Mouse (Mus musculus) liver, embryonic 13.5 days (tissue): ENCODE measurements around the gene Celsr1. TPM values are rescaled to one million over a fixed set of nuclear protein-coding genes. Genes with fewer than 3 reads are reported as not detected.
A peak's percentile ranks its signal among the peaks of the same experiment; 100 is the strongest.
"Not testable (repeated sequence)": the region's sequence is repeated elsewhere in the genome, so short reads cannot be mapped to it uniquely, and the experiment has no call there.

Experiments
- ATAC-seq: fragments of 200-750 bp; cut with Nextera tagmentation; 2 replicates; pipeline ENCODE4 v1.8.0; 2017; ENCODE audit warnings: low read depth, mild to moderate bottlenecking, moderate number of reproducible peaks, moderate library complexity
- DNase-seq: peaks from one replicate; pipeline ENCODE4 v3.0.0; 2022
- H3K27ac ChIP-seq: fragments of 300-500 bp; sonication (generic); 2 replicates; pipeline ENCODE4 v1.5.1; 2015; ENCODE audit warnings: moderate library complexity, mild to moderate bottlenecking, inconsistent platforms
- H3K27me3 ChIP-seq: fragments of 300-500 bp; sonication (generic); 2 replicates; pipeline ENCODE4 v1.6.1; 2015; ENCODE audit warnings: mild to moderate bottlenecking, inconsistent platforms
- H3K36me3 ChIP-seq: fragments of 300-500 bp; sonication (generic); 2 replicates; pipeline ENCODE4 v1.6.1; 2015; ENCODE audit warnings: mild to moderate bottlenecking, inconsistent platforms
- H3K4me1 ChIP-seq: fragments of 300-500 bp; sonication (generic); replicated peaks from 2 replicates; pipeline ENCODE4 v1.6.1; 2015; ENCODE audit warnings: inconsistent platforms
- H3K4me2 ChIP-seq: fragments of 300-500 bp; sonication (generic); 2 replicates; pipeline ENCODE4 v1.6.1; 2015; ENCODE audit warnings: inconsistent platforms, mild to moderate bottlenecking, moderate library complexity
- H3K4me3 ChIP-seq: fragments of 300-500 bp; sonication (generic); replicated peaks from 2 replicates; pipeline ENCODE4 v1.5.1; 2015; ENCODE audit warnings: mild to moderate bottlenecking, inconsistent platforms
- H3K9ac ChIP-seq: fragments of 300-500 bp; sonication (generic); 2 replicates; pipeline ENCODE4 v1.6.1; 2015; ENCODE audit warnings: mild to moderate bottlenecking, inconsistent platforms
- H3K9me3 ChIP-seq: fragments of 300-500 bp; sonication (generic); replicated peaks from 2 replicates; pipeline ENCODE4 v1.6.1; 2016; ENCODE audit warnings: inconsistent platforms
- WGBS: fragments of 180-500 bp; shearing (Covaris S2); methylation state at CpG from one replicate; pipeline ENCODE4 v1.1.7; 2015; ENCODE audit not compliant: insufficient replicate concordance; 5-methylcytosine and 5-hydroxymethylcytosine counted together
- polyA plus RNA-seq: library from polyadenylated mRNA; unstranded; fragments of >200 nt; fragmentation: Nextera tagmentation; extraction: Ambion mirVana; gene quantifications from 2 replicates; pipeline ENCODE4 v1.2.1, GENCODE M21; 2015

The Celsr1 gene
- polyA plus RNA-seq, 1 experiment from 2014 or later: 0.20 TPM

DNA sequence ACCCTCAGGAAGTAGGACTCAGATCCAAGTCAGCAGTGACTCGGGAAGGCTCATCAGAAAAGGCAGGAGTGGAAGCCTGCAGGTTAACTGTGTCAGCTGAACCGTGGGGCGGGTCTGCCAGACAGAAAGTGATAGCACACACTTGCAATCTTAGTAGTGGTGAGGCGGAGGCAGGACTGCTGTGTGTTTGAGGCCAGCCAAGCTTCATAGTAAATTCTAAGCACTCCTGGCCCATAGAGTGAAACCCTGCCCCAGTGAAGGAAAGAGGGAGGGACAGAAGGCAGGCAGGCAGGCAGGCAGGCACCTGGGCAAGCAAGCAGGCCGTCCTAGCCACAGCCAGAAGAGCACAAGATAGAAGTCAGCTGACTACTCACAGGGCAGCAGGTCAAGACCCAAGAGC is 148.0 kb downstream of the Celsr1 start:
- peaks cover 6% of the 10 kb centered on the region for H3K4me1 ChIP-seq
- H3K4me2 ChIP-seq: no peak overlapping the region
- WGBS: 71% methylated on average over 5 of the region's 5 CpGs
- H3K9ac ChIP-seq: no peak overlapping the region
- peaks cover 62% of the 10 kb centered on the region for H3K36me3 ChIP-seq
- ATAC-seq (no peak), DNase-seq (no peak)
- H3K9me3 ChIP-seq: no peaks in the 10 kb centered on the region
- no peaks in the 10 kb centered on the region for H3K27me3 ChIP-seq
- H3K4me3 ChIP-seq: no peak overlapping the region
- no peak overlapping the region for H3K27ac ChIP-seq

DNA sequence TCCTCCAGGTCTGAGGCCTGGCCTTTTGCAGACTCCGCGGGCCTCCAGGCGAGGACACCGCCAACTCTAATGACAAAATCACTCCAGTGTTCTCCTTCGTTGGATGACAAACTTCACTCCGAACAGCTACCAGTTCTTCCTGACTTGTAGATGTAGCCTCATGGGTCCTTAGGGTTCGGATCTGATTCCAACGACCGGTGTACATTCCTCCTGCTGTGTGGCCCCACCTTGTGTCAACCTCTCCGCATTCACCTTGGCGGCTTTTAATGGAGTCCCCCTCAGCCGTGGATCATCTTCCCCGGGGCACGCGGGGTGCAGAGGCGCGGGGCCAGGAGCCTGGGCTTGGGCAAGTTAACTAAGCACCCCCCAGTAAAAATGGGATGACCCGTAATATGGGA is 154.1 kb downstream of the Celsr1 start:
- DNase-seq: no peak
- Histone ChIP-seq H3K4me2 (peak overlapping the region; percentile 72), H3K9ac (peak overlapping the region; percentile 81)

DNA sequence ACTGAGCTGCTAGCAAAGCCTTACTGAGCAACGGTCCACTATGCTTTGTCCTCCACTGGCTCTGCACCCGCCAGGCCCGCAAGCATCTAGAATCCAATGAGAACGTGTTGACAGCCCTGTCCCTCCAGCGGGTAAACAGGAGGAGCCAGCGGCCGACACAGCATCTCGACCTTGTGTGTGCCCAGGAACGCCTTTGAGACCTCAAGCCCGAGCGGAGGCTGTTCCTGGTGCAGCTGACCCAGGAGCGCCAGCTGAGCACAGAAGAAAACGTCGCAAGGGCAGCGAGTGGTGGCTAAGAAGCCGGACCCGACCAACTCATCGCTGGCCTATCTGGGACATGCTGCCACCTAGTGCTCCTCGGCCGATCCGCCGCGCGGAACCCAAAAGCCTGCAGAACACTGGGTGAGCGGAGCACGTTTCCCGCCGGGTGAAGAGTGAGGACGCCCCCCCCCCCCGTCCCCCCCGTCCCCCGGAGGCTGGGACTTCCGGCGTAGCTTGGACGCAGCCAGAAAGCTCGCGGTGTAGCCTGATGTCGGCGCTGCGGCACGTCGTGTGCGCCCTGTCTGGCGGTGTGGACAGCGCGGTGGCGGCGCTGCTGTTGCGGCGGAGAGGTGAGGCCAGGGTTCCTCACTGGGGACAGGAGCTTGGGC is 154.6 kb downstream of the Celsr1 start, which contains the start of gene Trmu:
Gene Trmu, plus strand, starts transcription at position 465 of the 650 bp plus-strand sequence.
- Histone ChIP-seq H3K9me3 (no peaks in the 10 kb centered on the region), H3K4me1 (peaks cover 21% of the 10 kb centered on the region), H3K4me2 (peak within 1 kb of the TSS; percentile 72), H3K27ac (peak within 1 kb of the TSS; percentile 63), H3K4me3 (peak within 1 kb of the TSS; percentile 73), H3K36me3 (peaks cover 54% of the 10 kb centered on the region), H3K27me3 (no peaks in the 10 kb centered on the region), H3K9ac (peak within 1 kb of the TSS; percentile 81)
- DNase-seq (peak; percentile 82), ATAC-seq (peak; percentile 94)
- 1% methylated on average over 50 of the region's 50 CpGs for WGBS

More for the DNA sequence above, 154.1 kb downstream of the Celsr1 start:
- Histone ChIP-seq H3K4me1 (peaks cover 21% of the 10 kb centered on the region), H3K36me3 (peaks cover 54% of the 10 kb centered on the region), H3K27me3 (no peaks in the 10 kb centered on the region), H3K4me3 (peak overlapping the region; percentile 73), H3K9me3 (no peaks in the 10 kb centered on the region), H3K27ac (peak overlapping the region; percentile 62)
- ATAC-seq: peak; percentile 24
- WGBS: under 1% methylated on average over 18 of the region's 18 CpGs

DNA sequence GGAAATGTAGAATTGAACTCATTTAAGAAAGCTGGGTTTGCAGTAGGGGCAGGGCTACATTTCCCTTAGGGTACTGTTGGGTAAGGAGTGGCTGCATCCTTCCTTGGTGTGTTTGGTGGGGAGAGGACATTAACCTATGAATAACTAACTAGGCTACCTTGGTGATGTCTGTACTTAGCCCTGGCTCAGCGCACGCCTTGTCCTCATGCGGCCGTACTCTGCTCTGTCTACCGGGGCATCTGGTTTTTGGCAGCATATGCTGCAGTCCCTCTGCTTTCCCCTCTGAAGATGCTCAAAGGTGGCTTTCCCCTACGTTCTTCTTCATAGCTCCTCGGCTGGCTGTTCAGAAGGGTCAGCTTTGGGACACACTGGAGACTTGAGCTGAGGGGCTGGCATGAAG is 156.2 kb downstream of the Celsr1 start:
- H3K4me1 ChIP-seq: peaks cover 21% of the 10 kb centered on the region
- H3K9me3 ChIP-seq: no peaks in the 10 kb centered on the region
- ATAC-seq: no peak
- peaks cover 54% of the 10 kb centered on the region for H3K36me3 ChIP-seq
- no peak overlapping the region for H3K4me3 ChIP-seq
- no peak for DNase-seq
- no peak overlapping the region for H3K27ac ChIP-seq
- H3K27me3 ChIP-seq: no peaks in the 10 kb centered on the region
- no peak overlapping the region for H3K9ac ChIP-seq
- H3K4me2 ChIP-seq: no peak overlapping the region
- WGBS: 88% methylated on average over 7 of the region's 7 CpGs

DNA sequence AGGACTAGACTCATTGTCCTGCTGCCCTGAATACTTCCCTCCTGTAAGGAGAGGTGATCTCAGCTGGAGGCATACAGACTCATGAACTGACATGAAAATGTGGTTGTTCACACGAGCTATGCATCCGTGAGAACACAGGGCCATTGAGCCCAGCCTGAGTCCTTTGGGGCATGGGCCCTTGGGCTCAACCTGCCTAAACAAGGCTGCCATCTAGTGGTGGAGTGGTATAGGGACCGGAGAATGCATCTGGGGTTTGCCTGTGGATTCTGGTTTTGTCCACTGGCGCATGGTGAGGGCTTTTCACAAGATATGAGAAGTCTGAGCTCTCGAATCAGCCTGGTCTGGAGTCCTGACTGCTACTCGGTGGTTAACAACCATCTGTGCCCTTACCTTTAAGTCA is 165.9 kb downstream of the Celsr1 start:
- Histone ChIP-seq H3K4me1 (no peaks in the 10 kb centered on the region), H3K4me2 (no peak overlapping the region), H3K27ac (no peak overlapping the region), H3K9ac (no peak overlapping the region), H3K9me3 (no peaks in the 10 kb centered on the region), H3K36me3 (peaks cover 100% of the 10 kb centered on the region), H3K27me3 (no peaks in the 10 kb centered on the region), H3K4me3 (no peak overlapping the region)
- DNase-seq (peak; percentile 46), ATAC-seq (peak; percentile 53; the same call in 1 of the 2 replicates)
- 47% methylated on average over 6 of the region's 6 CpGs for WGBS

DNA sequence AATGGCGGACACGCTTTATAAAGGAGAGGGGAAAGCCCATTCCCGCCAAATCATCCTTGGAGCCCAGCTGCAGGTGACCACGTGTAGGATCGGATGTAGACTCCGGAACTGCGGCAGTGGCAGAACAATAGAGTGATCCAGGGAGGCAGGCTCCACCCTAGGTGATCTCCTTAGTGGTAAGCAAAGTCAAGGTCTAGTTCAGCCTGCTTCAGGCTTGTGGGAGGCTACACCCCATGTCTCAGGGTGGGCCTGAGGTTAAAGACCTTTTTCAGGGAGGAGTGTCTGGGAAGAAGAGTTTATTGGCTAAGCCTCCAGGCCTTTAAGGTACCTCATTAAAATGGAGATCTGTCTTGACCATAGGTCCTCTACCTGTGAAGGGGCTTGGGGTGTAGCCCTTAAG is 167.7 kb downstream of the Celsr1 start:
- ATAC-seq, H3K4me1 ChIP-seq, H3K4me2 ChIP-seq, H3K4me3 ChIP-seq, H3K27ac ChIP-seq, H3K9me3 ChIP-seq, H3K27me3 ChIP-seq, DNase-seq, H3K9ac ChIP-seq: not testable (repeated sequence)
- WGBS: 92% methylated on average over 7 of the region's 7 CpGs
- H3K36me3 ChIP-seq: peaks cover 100% of the 10 kb centered on the region

DNA sequence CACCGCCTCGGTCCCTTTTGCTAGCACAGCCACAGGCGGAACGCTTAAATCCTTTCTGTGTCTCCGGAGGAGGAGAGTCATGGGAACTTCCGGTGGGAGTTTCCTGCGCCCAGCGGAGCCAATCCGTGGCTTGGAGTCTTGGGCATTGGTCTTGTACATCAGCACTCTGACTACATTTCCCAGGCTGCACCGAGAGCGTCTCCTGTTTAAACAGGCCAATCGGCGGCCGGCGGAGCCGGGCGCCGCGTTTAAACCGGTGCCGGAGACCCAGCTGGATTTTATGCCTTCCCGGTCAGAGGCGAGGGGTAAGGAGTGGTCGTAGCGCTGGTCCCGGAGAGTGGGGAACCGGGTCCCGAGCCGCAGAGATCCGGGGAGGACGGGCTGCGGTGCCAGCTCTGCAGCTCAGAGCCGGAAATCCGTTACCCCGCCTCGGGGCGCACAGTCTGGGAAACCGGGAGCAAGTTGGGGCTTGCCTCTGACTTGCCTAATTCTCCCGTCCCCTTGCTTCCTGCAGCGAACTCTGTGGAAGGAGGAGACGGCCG is 174.0 kb downstream of the Celsr1 start, which contains the start of gene Gtse1:
Gene Gtse1, plus strand, starts transcription at position 256 of the 542 bp plus-strand sequence.
- peak; percentile 98 for ATAC-seq
- Histone ChIP-seq H3K4me1 (peaks cover 27% of the 10 kb centered on the region), H3K27me3 (no peaks in the 10 kb centered on the region), H3K27ac (peak within 1 kb of the TSS; percentile 80), H3K4me2 (peak within 1 kb of the TSS; percentile 77), H3K9ac (peak within 1 kb of the TSS; percentile 88), H3K4me3 (peak within 1 kb of the TSS; percentile 94), H3K36me3 (peaks cover 36% of the 10 kb centered on the region), H3K9me3 (no peaks in the 10 kb centered on the region)
- peak; percentile 89 for DNase-seq
- WGBS: under 1% methylated on average over 42 of the region's 42 CpGs

DNA sequence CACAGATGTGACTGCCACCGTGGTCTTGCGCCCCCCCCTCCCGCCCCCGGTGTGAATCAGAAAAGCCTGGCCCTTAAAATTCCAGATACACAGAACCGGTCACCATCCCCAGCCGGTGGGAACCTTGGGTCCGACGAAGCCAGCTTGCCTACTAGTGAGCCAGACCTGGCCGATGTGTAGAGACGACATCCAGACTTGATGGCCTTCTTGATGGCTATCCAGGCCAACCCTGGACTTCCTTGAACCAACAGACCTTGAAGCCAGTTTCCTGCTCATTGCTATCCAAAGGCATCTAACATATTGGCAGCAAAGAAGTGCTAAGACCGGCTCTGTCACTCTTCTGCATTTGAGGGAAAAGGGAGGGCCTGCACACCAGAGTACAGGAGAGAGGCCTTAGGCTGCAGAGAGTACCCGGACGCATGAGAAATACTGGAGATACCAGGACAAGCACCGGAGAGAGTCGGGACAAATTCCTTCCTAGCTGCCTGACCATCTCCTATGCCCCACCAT is 174.5 kb downstream of the Celsr1 start:
- DNase-seq (no peak), ATAC-seq (no peak; the same call in 1 of the 2 replicates)
- Histone ChIP-seq H3K27me3 (no peaks in the 10 kb centered on the region), H3K36me3 (peaks cover 31% of the 10 kb centered on the region), H3K9me3 (no peaks in the 10 kb centered on the region), H3K4me2 (peak overlapping the region; percentile 77), H3K4me3 (peak overlapping the region; percentile 94), H3K4me1 (peaks cover 27% of the 10 kb centered on the region), H3K9ac (peak overlapping the region; percentile 79), H3K27ac (no peak overlapping the region; the same call in 1 of the 2 replicates)
- 16% methylated on average over 15 of the region's 15 CpGs for WGBS

DNA sequence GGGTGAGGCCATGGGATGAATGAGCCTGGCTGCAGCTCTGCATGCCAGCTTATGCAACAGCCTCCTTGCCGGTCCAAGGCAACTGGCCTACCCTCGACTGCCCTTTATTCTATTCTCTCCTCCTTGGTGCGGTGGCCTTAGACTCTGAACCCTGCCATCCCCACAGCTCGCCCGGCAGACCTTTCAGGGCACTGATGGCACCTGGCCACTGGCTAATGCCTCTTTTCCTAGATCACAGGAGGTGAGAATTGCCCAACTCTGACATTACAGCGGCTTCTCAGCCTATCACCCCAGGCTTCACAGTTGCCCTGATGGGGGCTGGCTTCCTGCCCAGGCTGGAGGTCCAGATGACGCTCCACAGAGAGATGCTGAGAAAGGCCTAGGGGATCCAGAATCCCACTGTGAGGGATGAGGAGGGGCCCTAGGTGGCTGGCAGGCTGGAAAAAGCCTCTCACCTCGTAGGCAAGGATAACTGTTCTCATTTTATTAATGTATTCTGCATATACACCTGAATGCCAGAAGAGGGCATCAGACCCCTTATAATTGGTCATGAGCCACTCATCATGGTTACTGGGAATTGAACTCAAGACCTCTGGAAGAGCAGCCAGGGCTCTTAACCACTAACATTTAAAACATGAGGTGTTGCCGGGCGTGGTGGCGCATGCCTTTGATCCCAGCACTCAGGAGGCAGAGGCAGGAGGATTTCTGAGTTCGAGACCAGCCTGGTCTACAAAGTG is 181.8 kb downstream of the Celsr1 start:
- ATAC-seq: no peak
- DNase-seq: no peak
- H3K4me3 ChIP-seq: no peak overlapping the region
- H3K9me3 ChIP-seq: no peaks in the 10 kb centered on the region
- H3K4me1 ChIP-seq: no peaks in the 10 kb centered on the region; the same call in 1 of the 2 replicates
- no peaks in the 10 kb centered on the region for H3K27me3 ChIP-seq
- no peak overlapping the region for H3K27ac ChIP-seq
- H3K4me2 ChIP-seq: no peak overlapping the region
- H3K9ac ChIP-seq: no peak overlapping the region
- WGBS: 64% methylated on average over 12 of the region's 12 CpGs
- H3K36me3 ChIP-seq: peaks cover 3% of the 10 kb centered on the region; the same call in 1 of the 2 replicates
